Mouse (Mus musculus): ENCODE results near the gene Trp53tg5. TPM values are rescaled to one million over a fixed set of nuclear protein-coding genes. Genes with fewer than 3 reads are reported as not detected.

Gene Trp53tg5
- polyA plus RNA-seq, 1 experiment: not detected

Other genes starting within 250 kb of the Trp53tg5 start
- not detected in 2 replicates for gene Svs2, start 235.3 kb downstream of the Trp53tg5 start, polyA plus RNA-seq (2012; rRNA removed)
- not detected in 2 replicates for gene Svs3b, start 217.1 kb downstream of the Trp53tg5 start, polyA plus RNA-seq (2012; rRNA removed)
- gene Svs4, start 195.3 kb downstream of the Trp53tg5 start, polyA plus RNA-seq (2012; rRNA removed): not detected in 2 replicates
- gene Svs3a, start 184.5 kb downstream of the Trp53tg5 start, polyA plus RNA-seq (2012; rRNA removed): not detected in 2 replicates
- not detected in 2 replicates for gene Svs6, start 157.0 kb downstream of the Trp53tg5 start, polyA plus RNA-seq (2012; rRNA removed)
- gene Svs5, start 141.0 kb downstream of the Trp53tg5 start, polyA plus RNA-seq (2012; rRNA removed): not detected in 2 replicates
- 0.67 and 0.68 TPM in 2 replicates for gene Slpi, start 84.6 kb downstream of the Trp53tg5 start, polyA plus RNA-seq (2012; rRNA removed)
- gene Rbpjl, start 70.6 kb downstream of the Trp53tg5 start, polyA plus RNA-seq (2012; rRNA removed): 1.7 and 1.8 TPM in 2 replicates
- 25.8 and 25.9 TPM in 2 replicates for gene Matn4, start 68.6 kb downstream of the Trp53tg5 start, polyA plus RNA-seq (2012; rRNA removed)
- gene Sdc4, start 29.8 kb downstream of the Trp53tg5 start, polyA plus RNA-seq (2012; rRNA removed): 45.0 and 46.5 TPM in 2 replicates
- gene Sys1, start 16.8 kb downstream of the Trp53tg5 start, polyA plus RNA-seq (2012; rRNA removed): 58.1 and 59.1 TPM in 2 replicates
- gene Gm20458, start 12.8 kb downstream of the Trp53tg5 start, polyA plus RNA-seq (2012; rRNA removed): 9.3 and 10.0 TPM in 2 replicates
- 182 and 219 TPM in 2 replicates for gene Dbndd2, start 12.4 kb upstream of the Trp53tg5 start, polyA plus RNA-seq (2012; rRNA removed)
- 80.6 and 84.7 TPM in 2 replicates for gene Pigt, start 23.8 kb upstream of the Trp53tg5 start, polyA plus RNA-seq (2012; rRNA removed)
- gene Wfdc2, start 88.7 kb upstream of the Trp53tg5 start, polyA plus RNA-seq (2012; rRNA removed): 0.76 and 1.2 TPM in 2 replicates
- gene Spint3, start 99.7 kb upstream of the Trp53tg5 start, polyA plus RNA-seq (2012; rRNA removed): not detected in 2 replicates
- 0.12 TPM in 1 of 2 replicates, not detected in the other for gene Wfdc6a, start 111.7 kb upstream of the Trp53tg5 start, polyA plus RNA-seq (2012; rRNA removed)
- not detected in 2 replicates for gene Eppin, start 119.9 kb upstream of the Trp53tg5 start, polyA plus RNA-seq (2012; rRNA removed)
- not detected in 2 replicates for gene Wfdc6b, start 139.8 kb upstream of the Trp53tg5 start, polyA plus RNA-seq (2012; rRNA removed)
- not detected in 2 replicates for gene Wfdc8, start 139.9 kb upstream of the Trp53tg5 start, polyA plus RNA-seq (2012; rRNA removed)
- not detected in 2 replicates for gene Wfdc16, start 165.1 kb upstream of the Trp53tg5 start, polyA plus RNA-seq (2012; rRNA removed)
- not detected in 2 replicates for gene Wfdc10, start 182.3 kb upstream of the Trp53tg5 start, polyA plus RNA-seq (2012; rRNA removed)
- gene Wfdc9, start 182.9 kb upstream of the Trp53tg5 start, polyA plus RNA-seq (2012; rRNA removed): not detected in 2 replicates
- gene Wfdc11, start 200.4 kb upstream of the Trp53tg5 start, polyA plus RNA-seq (2012; rRNA removed): not detected in 2 replicates
- not detected in 2 replicates for gene Wfdc13, start 211.4 kb upstream of the Trp53tg5 start, polyA plus RNA-seq (2012; rRNA removed)
- not detected in 2 replicates for gene Spint4, start 224.8 kb upstream of the Trp53tg5 start, polyA plus RNA-seq (2012; rRNA removed)
- not detected in 2 replicates for gene Spint5, start 241.6 kb upstream of the Trp53tg5 start, polyA plus RNA-seq (2012; rRNA removed)